Comparison of ENCODE assay signal across 8 mouse cellular contexts in the genomic region with DNA sequence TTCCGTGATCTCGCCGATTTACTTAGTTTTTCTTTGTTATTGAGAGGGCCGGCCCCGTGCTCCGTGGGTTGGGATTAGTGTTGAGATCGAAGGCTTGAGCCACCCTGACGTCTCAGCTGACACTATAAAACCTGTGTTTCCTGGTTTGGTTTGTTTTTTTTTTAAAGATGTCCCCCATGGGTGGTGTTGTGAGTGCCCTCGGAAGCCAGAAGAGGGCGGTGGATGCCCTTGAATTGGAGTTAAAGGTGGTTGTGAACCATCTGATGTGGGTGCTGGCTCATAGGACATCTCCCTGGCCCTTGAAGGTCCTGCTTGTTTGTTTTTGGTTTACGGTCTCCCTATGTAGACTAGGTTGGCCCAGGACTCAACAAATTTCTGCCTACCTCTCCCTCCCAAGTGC. TPM values are rescaled to one million over a fixed set of nuclear protein-coding genes. Genes with fewer than 3 reads are reported as not detected.
DNase-seq lines count a peak whose midpoint lies in the region; ATAC-seq and TF ChIP-seq lines count a peak whose summit lies in the region.

No protein-coding gene starts in this region.

- H3K4me1 ChIP-seq in erythroblast, embryonic 14.5 days (ENCODE audit: control insufficient read depth): peaks cover 43% of the 10 kb centered on the region
- peaks cover 19% of the 10 kb centered on the region for H3K4me1 ChIP-seq in embryonic facial prominence, embryonic 13.5 days
- H3K4me1 ChIP-seq in limb, embryonic 14.5 days (ENCODE audit: control insufficient read depth, insufficient read depth, low read length): peaks cover 14% of the 10 kb centered on the region
- H3K4me1 ChIP-seq in stomach, embryonic 14.5 days (ENCODE audit: control insufficient read depth, insufficient read depth, low read length): peaks cover 17% of the 10 kb centered on the region

- ATAC-seq in erythroblast, adult 5-6 weeks (replicated peaks; ENCODE audit: low FRiP score, poor library complexity, severe bottlenecking): no peak
- ATAC-seq in embryonic facial prominence, embryonic 13.5 days (ENCODE audit: insufficient number of reproducible peaks, insufficient read depth, low FRiP score, low TSS enrichment, low read depth): no peak
- ATAC-seq in limb, embryonic 14.5 days (ENCODE audit: low FRiP score, low read depth): no peak
- no peak for ATAC-seq in stomach, embryonic 14.5 days (ENCODE audit: insufficient number of reproducible peaks, insufficient read depth, low FRiP score, low read depth)

- no peaks in the 10 kb centered on the region for H3K27me3 ChIP-seq in erythroblast, embryonic 14.5 days (ENCODE audit: control insufficient read depth)
- no peaks in the 10 kb centered on the region for H3K27me3 ChIP-seq in embryonic facial prominence, embryonic 13.5 days
- no peaks in the 10 kb centered on the region for H3K27me3 ChIP-seq in limb, embryonic 14.5 days (ENCODE audit: control insufficient read depth, insufficient read depth, low read length)
- no peaks in the 10 kb centered on the region for H3K27me3 ChIP-seq in stomach, embryonic 14.5 days (ENCODE audit: control insufficient read depth, insufficient read depth, low read length)

- H3K27ac ChIP-seq in embryonic facial prominence, embryonic 13.5 days: peak overlapping the region; percentile 97
- H3K27ac ChIP-seq in limb, embryonic 14.5 days (replicated peaks; ENCODE audit: low read depth, low read length): peak overlapping the region; percentile 83; the same call in 1 of the 2 replicates
- peak overlapping the region; percentile 95; the same call in 1 of the 2 replicates for H3K27ac ChIP-seq in stomach, embryonic 14.5 days (ENCODE audit: low read length)

- peak; percentile 41 for DNase-seq in A20 (ENCODE audit: low read depth, low spot score)
- DNase-seq in limb, embryonic 14.5 days (ENCODE audit: low spot score): no peak
- DNase-seq in layer of hippocampus, adult 11-12 months (ENCODE audit: low spot score): no peak
- no peak for DNase-seq in urinary bladder, postnatal 4 days (ENCODE audit: low spot score in 2 of 2)

- peak overlapping the region; percentile 87 for H3K4me2 ChIP-seq in embryonic facial prominence, embryonic 13.5 days
- peak overlapping the region; percentile 94 for H3K4me2 ChIP-seq in limb, embryonic 14.5 days (replicated peaks; ENCODE audit: low read depth, low read length, severe bottlenecking)
- H3K4me2 ChIP-seq in stomach, embryonic 14.5 days (replicated peaks; ENCODE audit: low read depth, low read length): peak overlapping the region; percentile 80

- H3K9ac ChIP-seq in embryonic facial prominence, embryonic 13.5 days: peak overlapping the region; percentile 89
- peak overlapping the region; percentile 66 for H3K9ac ChIP-seq in limb, embryonic 14.5 days (ENCODE audit: low read depth, low read length, severe bottlenecking)
- peak overlapping the region; percentile 73 for H3K9ac ChIP-seq in stomach, embryonic 14.5 days (replicated peaks; ENCODE audit: low read depth, low read length)

- H3K36me3 ChIP-seq in erythroblast, embryonic 14.5 days (ENCODE audit: control insufficient read depth): peaks cover 69% of the 10 kb centered on the region
- peaks cover 65% of the 10 kb centered on the region for H3K36me3 ChIP-seq in embryonic facial prominence, embryonic 13.5 days
- H3K36me3 ChIP-seq in limb, embryonic 14.5 days (ENCODE audit: control insufficient read depth, insufficient read depth, low read length): peaks cover 64% of the 10 kb centered on the region
- H3K36me3 ChIP-seq in stomach, embryonic 14.5 days (ENCODE audit: control insufficient read depth, insufficient read depth, low read length): peaks cover 53% of the 10 kb centered on the region

- H3K4me3 ChIP-seq in erythroblast, embryonic 14.5 days (replicated peaks): peak overlapping the region; percentile 87
- H3K4me3 ChIP-seq in embryonic facial prominence, embryonic 13.5 days: peak overlapping the region; percentile 97
- H3K4me3 ChIP-seq in limb, embryonic 14.5 days (replicated peaks; ENCODE audit: low read length): peak overlapping the region; percentile 94
- H3K4me3 ChIP-seq in stomach, embryonic 14.5 days (ENCODE audit: low read depth, low read length): peak overlapping the region; percentile 98

- 9% methylated on average over 11 of the region's 11 CpGs for WGBS in embryonic facial prominence, embryonic 13.5 days
- 9% methylated on average over 11 of the region's 11 CpGs for WGBS in limb, embryonic 14.5 days
- WGBS in stomach, embryonic 14.5 days: 8% methylated on average over 11 of the region's 11 CpGs

- no peaks in the 10 kb centered on the region for H3K9me3 ChIP-seq in erythroblast, embryonic 14.5 days (ENCODE audit: control insufficient read depth, low read length)
- no peaks in the 10 kb centered on the region for H3K9me3 ChIP-seq in embryonic facial prominence, embryonic 13.5 days
- no peaks in the 10 kb centered on the region for H3K9me3 ChIP-seq in limb, embryonic 14.5 days (ENCODE audit: control insufficient read depth, low read length)
- H3K9me3 ChIP-seq in stomach, embryonic 14.5 days (ENCODE audit: control insufficient read depth, low read depth, low read length): no peaks in the 10 kb centered on the region

- no peak for TF ChIP-seq POLR2A in limb, embryonic 14.5 days (IDR thresholded peaks at IDR 0.05; ENCODE audit: borderline replicate concordance, extremely low read depth, insufficient read depth, insufficient read length)

RNA-seq across cellular contexts. Expression of gene Banf1, which starts 0.5 kb away (rescaled TPM):
- 15.6 and 21.7 TPM in 2 replicates for polyA plus RNA-seq in erythroblast, embryonic 14.5 days (2012)
- 77.5 and 144 TPM in 2 replicates for total RNA-seq in erythroblast, adult 5-6 weeks (2015; ENCODE audit: low replicate concordance)
- total RNA-seq in erythroblast, adult 5-6 weeks (2017; ENCODE audit: low replicate concordance): 5.9 and 14.1 TPM in 2 replicates
- 423 and 434 TPM in 2 replicates for polyA plus RNA-seq in embryonic facial prominence, embryonic 13.5 days (2015; fragmentation: Nextera tagmentation; extraction: Ambion mirVana)
- 222 and 265 TPM in 2 replicates for polyA plus RNA-seq in limb, embryonic 14.5 days (2012; rRNA removed)
- 411 and 420 TPM in 2 replicates for polyA plus RNA-seq in limb, embryonic 14.5 days (2014; fragmentation: Nextera tagmentation; extraction: Ambion mirVana)
- polyA plus RNA-seq in stomach, embryonic 14.5 days (2014; fragmentation: Nextera tagmentation; extraction: Ambion mirVana): 434 and 456 TPM in 2 replicates

RNA-seq across cellular contexts. Expression of gene Eif1ad, which starts 0.9 kb away (rescaled TPM):
- 4.6 and 4.7 TPM in 2 replicates for polyA plus RNA-seq in erythroblast, embryonic 14.5 days (2012)
- 7.3 and 12.3 TPM in 2 replicates for total RNA-seq in erythroblast, adult 5-6 weeks (2015; ENCODE audit: low replicate concordance)
- 14.7 and 18.7 TPM in 2 replicates for total RNA-seq in erythroblast, adult 5-6 weeks (2017; ENCODE audit: low replicate concordance)
- polyA plus RNA-seq in embryonic facial prominence, embryonic 13.5 days (2015; fragmentation: Nextera tagmentation; extraction: Ambion mirVana): 57.6 and 61.8 TPM in 2 replicates
- polyA plus RNA-seq in limb, embryonic 14.5 days (2012; rRNA removed): 39.4 and 41.8 TPM in 2 replicates
- 43.5 and 43.7 TPM in 2 replicates for polyA plus RNA-seq in limb, embryonic 14.5 days (2014; fragmentation: Nextera tagmentation; extraction: Ambion mirVana)
- 44.3 and 45.9 TPM in 2 replicates for polyA plus RNA-seq in stomach, embryonic 14.5 days (2014; fragmentation: Nextera tagmentation; extraction: Ambion mirVana)

RNA-seq across cellular contexts. Expression of gene Cst6, which starts 18.1 kb away (rescaled TPM):
- polyA plus RNA-seq in erythroblast, embryonic 14.5 days (2012): not detected in 2 replicates
- not detected in 2 replicates for total RNA-seq in erythroblast, adult 5-6 weeks (2015; ENCODE audit: low replicate concordance)
- not detected in 2 replicates for total RNA-seq in erythroblast, adult 5-6 weeks (2017; ENCODE audit: low replicate concordance)
- 3.6 and 3.7 TPM in 2 replicates for polyA plus RNA-seq in embryonic facial prominence, embryonic 13.5 days (2015; fragmentation: Nextera tagmentation; extraction: Ambion mirVana)
- polyA plus RNA-seq in limb, embryonic 14.5 days (2012; rRNA removed): 1.6 and 3.0 TPM in 2 replicates
- 4.6 and 8.5 TPM in 2 replicates for polyA plus RNA-seq in limb, embryonic 14.5 days (2014; fragmentation: Nextera tagmentation; extraction: Ambion mirVana)
- 0.78 and 1.5 TPM in 2 replicates for polyA plus RNA-seq in stomach, embryonic 14.5 days (2014; fragmentation: Nextera tagmentation; extraction: Ambion mirVana)

RNA-seq across cellular contexts. Expression of gene Sart1, which starts 21.0 kb away (rescaled TPM):
- 15.8 and 17.4 TPM in 2 replicates for polyA plus RNA-seq in erythroblast, embryonic 14.5 days (2012)
- 28.4 and 63.2 TPM in 2 replicates for total RNA-seq in erythroblast, adult 5-6 weeks (2015; ENCODE audit: low replicate concordance)
- 28.5 and 48.2 TPM in 2 replicates for total RNA-seq in erythroblast, adult 5-6 weeks (2017; ENCODE audit: low replicate concordance)
- 83.9 and 87.7 TPM in 2 replicates for polyA plus RNA-seq in embryonic facial prominence, embryonic 13.5 days (2015; fragmentation: Nextera tagmentation; extraction: Ambion mirVana)
- polyA plus RNA-seq in limb, embryonic 14.5 days (2012; rRNA removed): 49.7 and 66.4 TPM in 2 replicates
- 67.1 and 76.1 TPM in 2 replicates for polyA plus RNA-seq in limb, embryonic 14.5 days (2014; fragmentation: Nextera tagmentation; extraction: Ambion mirVana)
- 56.3 and 65.0 TPM in 2 replicates for polyA plus RNA-seq in stomach, embryonic 14.5 days (2014; fragmentation: Nextera tagmentation; extraction: Ambion mirVana)

RNA-seq across cellular contexts. Expression of gene Catsper1, which starts 31.9 kb away (rescaled TPM):
- polyA plus RNA-seq in erythroblast, embryonic 14.5 days (2012): not detected in 2 replicates
- not detected in 2 replicates for total RNA-seq in erythroblast, adult 5-6 weeks (2015; ENCODE audit: low replicate concordance)
- total RNA-seq in erythroblast, adult 5-6 weeks (2017; ENCODE audit: low replicate concordance): not detected in 2 replicates
- polyA plus RNA-seq in embryonic facial prominence, embryonic 13.5 days (2015; fragmentation: Nextera tagmentation; extraction: Ambion mirVana): not detected in 2 replicates
- not detected in 2 replicates for polyA plus RNA-seq in limb, embryonic 14.5 days (2012; rRNA removed)
- polyA plus RNA-seq in limb, embryonic 14.5 days (2014; fragmentation: Nextera tagmentation; extraction: Ambion mirVana): not detected in 2 replicates
- not detected in 2 replicates for polyA plus RNA-seq in stomach, embryonic 14.5 days (2014; fragmentation: Nextera tagmentation; extraction: Ambion mirVana)
